Mouse (Mus musculus): Measurements from ENCODE around the gene Mzf1.

Mzf1 gene

DNA sequence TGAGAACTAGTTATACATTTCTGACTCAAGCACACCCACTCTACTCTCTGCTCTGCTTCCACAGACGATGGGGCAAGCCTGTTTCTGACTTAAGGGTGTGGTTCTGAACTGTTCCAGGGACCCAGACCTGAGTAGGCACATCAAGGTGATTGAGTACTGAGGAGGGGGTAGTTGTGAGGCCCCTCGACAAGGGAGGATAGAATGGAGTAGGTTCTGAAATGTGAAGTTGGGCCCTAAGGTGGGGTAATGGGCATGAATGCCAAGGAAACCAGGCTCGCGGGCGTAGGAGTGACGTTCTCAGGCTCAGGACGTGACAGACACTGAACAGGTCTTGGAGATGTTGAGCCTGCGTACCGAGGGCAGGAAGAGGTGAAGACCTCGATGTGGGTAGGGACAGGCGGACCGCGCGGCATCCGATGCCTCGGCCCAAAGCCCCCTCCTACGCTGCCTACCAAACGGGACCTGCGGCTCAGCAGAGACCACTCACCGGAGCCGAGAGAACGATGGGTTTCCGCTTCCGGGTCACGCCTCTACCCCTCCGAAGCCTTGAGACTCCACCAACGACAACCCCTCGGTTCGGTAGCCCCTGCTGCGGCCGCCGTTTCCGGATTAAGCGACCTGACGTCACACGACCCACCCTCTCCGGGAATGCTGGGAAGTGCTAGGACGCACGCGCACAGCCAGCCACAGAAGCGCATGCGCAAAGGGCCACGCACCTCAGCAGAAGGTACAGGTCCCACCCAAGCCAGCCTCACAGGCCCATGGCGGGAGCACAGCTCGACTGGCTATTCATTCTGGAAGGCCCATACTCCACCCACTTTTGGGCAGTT lies 20.2 kb downstream of the Mzf1 start, which contains the start of gene Chmp2a:
TSS of gene Chmp2a (minus strand) at position 660 of the 830 bp plus-strand sequence.
- DNase-seq (ENCODE audit: low spot score in 2 of 2) = peak; percentile 94 to 96

GRCm38 (mm10) chr7:13033451-13034147 lies 21.0 kb downstream of the Mzf1 start:
- DNase-seq (ENCODE audit: low spot score in 2 of 2) = no peak

- DNase-seq (ENCODE audit: low spot score in 2 of 2) = no peak
Measured at GRCm38 (mm10) chr7:13032541-13032940, 22.0 kb downstream of the Mzf1 start.

DNA sequence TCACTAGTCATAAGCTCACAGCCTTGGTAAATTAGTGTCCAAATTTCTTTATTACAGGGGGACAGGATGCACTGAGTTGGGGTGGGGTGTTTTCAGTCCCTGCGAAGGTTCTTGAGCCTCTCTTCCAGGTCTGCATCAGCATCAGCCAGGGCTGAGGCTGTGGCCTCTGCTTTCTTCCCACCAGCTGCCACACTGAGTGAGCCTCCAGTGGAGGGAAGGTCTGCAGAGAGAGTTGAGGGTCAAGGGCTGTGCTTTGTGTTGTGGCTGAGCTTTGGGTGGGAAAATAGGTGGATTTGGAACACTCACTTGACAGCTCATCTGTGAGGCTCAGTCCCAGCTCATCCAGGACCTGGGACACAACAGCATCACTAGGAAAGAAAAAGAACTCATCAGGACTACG lies 22.6 kb downstream of the Mzf1 start:
- no peak for DNase-seq (ENCODE audit: low spot score in 2 of 2)

DNA sequence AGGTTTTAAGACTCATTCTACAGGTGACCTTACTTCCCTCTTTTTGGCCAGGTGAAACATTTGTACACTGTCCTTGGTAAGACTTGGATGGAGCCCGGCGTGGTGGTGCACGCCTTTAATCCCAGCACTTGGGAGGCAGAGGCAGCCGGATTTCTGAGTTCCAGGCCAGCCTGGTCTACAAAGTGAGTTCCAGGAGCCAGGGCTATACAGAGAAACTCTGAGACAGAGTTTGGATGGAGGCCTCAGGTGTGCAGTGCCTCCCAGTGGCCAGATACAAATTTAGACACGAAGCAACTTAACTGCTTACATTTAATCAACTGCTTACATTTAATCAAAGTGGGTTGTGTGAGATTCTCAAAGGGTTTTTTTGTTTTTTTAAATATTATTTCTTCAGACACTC lies 23.5 kb downstream of the Mzf1 start:
- peak in 1 of 2 experiments; percentile 50 for DNase-seq (ENCODE audit: low spot score in 2 of 2)

- DNase-seq (ENCODE audit: low spot score in 2 of 2) = no peak
Measured at GRCm38 (mm10) chr7:13028986-13029385, 25.6 kb downstream of the Mzf1 start.

- DNase-seq (ENCODE audit: low spot score in 2 of 2) = peak in 1 of 2 experiments; percentile 13
Measured at GRCm38 (mm10) chr7:13025511-13026112, 29.0 kb downstream of the Mzf1 start.

- DNase-seq (ENCODE audit: low spot score in 2 of 2) = peak; percentile 67 to 82
Measured at GRCm38 (mm10) chr7:13024805-13025204, 29.8 kb downstream of the Mzf1 start.

DNA sequence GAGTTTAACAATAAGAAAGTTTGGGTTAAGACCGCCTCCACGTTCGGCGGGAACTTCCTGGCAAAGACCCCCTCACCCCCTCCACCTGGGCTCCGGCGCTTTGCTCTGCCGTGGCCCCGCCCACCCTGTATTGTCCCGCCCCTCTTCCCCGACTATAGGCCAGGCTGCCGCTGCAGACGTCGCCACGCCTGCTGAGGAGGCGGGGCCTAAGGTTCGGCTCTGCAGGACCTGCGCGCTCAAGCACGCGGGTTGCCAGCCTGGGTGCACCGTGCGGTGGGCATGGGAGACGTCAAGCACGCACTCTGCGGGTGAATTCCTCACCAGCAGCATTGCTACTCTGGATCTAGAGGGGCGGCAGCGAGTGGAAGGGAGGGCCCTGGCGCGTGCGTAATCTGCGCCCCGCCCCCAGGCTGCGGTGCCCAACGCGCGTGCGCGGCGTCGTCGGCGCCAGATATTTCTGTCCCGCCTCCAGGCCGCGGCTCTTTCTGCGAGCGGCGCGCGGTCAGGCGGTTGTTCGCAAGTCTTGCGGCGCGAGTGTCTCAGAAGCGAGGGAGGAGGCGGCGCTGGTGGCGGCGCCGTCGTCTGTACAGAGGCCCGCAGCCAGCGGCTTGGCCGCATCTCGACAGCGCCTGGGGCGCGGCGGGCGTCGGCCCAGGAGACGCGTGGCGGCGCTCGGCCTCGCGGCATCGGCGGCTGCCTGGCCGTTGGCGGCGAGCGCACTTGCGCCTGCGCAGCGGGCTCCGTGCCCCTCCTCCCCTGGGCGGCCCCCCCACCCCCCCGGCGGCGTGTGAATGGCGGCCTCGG lies 30.4 kb downstream of the Mzf1 start:
- DNase-seq (ENCODE audit: low spot score in 2 of 2) = peak; percentile 95 to 99

GRCm38 (mm10) chr7:13022773-13023535 lies 31.6 kb downstream of the Mzf1 start:
- DNase-seq (ENCODE audit: low spot score in 2 of 2) = peak; percentile 59 to 73

DNA sequence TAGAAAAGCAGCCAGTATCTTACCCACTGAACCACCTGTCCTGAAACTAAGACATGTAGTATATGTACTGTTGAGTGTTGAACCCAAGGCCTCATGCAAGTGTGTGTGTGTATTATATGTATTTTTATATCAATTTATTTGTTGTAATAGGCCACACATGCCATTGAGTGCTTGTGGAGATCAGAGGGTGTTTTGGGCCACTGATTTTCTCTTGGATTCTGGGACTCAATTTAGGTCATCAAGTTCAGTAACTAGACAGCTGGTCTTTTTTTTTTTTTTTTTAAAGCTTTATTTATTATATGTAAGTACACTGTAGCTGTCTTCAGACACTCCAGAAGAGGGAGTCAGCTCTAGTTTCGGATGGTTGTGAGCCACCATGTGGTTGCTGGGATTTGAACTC lies 39.3 kb downstream of the Mzf1 start:
- no peak for DNase-seq (ENCODE audit: low spot score in 2 of 2)

- DNase-seq (ENCODE audit: low spot score in 2 of 2) = no peak
Measured at GRCm38 (mm10) chr7:13014275-13014839, 40.2 kb downstream of the Mzf1 start.

DNA sequence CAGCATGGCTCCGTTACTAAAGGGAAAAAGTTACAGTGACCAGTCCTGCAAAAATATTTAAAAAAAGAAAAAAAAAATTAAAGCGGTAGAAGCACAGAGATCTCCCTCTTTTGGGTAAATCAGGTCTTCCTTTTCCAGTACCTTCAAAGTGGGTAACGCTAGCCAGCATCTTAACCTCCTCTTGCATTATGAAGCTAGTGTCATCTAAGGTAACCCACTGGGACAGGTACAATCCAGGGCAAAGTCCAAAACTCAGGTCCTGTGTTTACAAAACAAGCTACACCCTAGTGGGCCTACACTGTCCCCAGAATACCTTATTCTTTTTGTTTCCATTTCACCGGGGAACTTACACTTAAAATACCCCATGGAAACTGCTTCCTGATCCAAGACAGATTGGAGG lies 40.9 kb downstream of the Mzf1 start:
- DNase-seq (ENCODE audit: low spot score in 2 of 2) = no peak

- peak in 1 of 2 experiments; percentile 43 for DNase-seq (ENCODE audit: low spot score in 2 of 2)
Measured at GRCm38 (mm10) chr7:13010005-13010908, 44.3 kb downstream of the Mzf1 start, which contains the start of gene Zbtb45. Gene Zbtb45 (minus strand): TSS chr7:13010034.

GRCm38 (mm10) chr7:13009143-13010004 lies 45.2 kb downstream of the Mzf1 start:
- DNase-seq (ENCODE audit: low spot score in 2 of 2) = peak; percentile 94 to 96

GRCm38 (mm10) chr7:13007341-13008092 lies 47.0 kb downstream of the Mzf1 start:
- no peak for DNase-seq (ENCODE audit: low spot score in 2 of 2)

DNA sequence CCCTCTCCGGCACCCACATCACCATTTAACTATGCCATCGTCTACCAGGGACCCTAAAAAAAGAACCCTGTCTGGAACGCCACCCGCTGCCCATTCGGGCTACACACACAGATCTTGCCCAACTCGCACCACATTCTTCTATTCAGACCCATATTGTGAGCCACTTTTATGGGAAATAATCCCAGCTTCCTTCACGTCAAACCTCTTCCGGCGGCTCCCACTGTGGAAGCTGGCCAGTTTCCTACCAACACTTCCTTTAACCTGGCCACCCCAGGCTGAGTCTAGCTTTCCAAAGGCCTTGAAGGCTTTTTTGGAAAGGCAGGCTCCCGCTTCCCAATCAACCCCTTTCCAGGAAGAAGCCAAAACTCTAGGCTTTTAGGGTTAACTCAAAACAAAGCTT lies 48.0 kb downstream of the Mzf1 start:
- no peak for DNase-seq (ENCODE audit: low spot score in 2 of 2)

DNA sequence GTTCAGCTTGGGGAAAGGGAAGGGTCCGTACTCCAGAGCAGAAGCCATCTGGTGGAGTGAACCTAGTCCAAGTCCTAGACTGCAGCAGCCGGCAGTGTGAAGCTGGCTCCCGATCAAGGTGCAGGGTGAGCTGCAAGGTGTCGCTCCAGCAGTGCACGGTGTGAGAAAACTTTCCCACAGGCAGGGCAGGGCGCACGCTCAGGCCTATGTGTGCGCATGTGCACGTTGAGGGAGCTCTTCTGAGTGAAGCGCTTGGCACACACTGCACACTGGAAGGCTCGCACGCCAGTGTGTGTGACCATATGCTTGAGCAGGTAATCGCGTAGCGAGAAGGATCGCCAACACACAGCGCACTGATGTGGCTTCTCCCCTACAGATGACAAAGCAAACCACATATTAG lies 48.6 kb downstream of the Mzf1 start:
- DNase-seq (ENCODE audit: low spot score in 2 of 2) = no peak

Measured in spleen, postnatal 10 days (tissue).